Mouse (Mus musculus) cortical plate, adult 2 months (tissue): ENCODE data around the gene Ovol1. TPM values are rescaled to one million over a fixed set of nuclear protein-coding genes. Genes with fewer than 3 reads are reported as not detected.
A peak's percentile ranks its signal among the peaks of the same experiment; 100 is the strongest.

Source experiments
- H3K27ac ChIP-seq: fragments of 200-500 bp; 2 replicates; pipeline ENCODE4 v1.5.1; 2012; ENCODE audit warnings: low read length, control low read depth, inconsistent platforms; ENCODE audit not compliant: insufficient read depth
- H3K4me1 ChIP-seq: fragments of 200-500 bp; 2 replicates; pipeline ENCODE4 v1.6.1; 2011; ENCODE audit warnings: low read length; ENCODE audit not compliant: control insufficient read depth, insufficient read depth
- H3K4me3 ChIP-seq: fragments of 200-500 bp; 2 replicates; pipeline ENCODE4 v1.5.1; 2011; ENCODE audit warnings: mild to moderate bottlenecking, low read length, control low read depth; ENCODE audit not compliant: insufficient read depth
- CTCF ChIP-seq: fragments of 200-500 bp; IDR thresholded peaks from 2 replicates; pipeline ENCODE4 v1.5.1; 2011; ENCODE audit warnings: mild to moderate bottlenecking, control low read depth, low read length; ENCODE audit not compliant: insufficient read depth; ENCODE audit errors: extremely low read depth
- POLR2A ChIP-seq: fragments of 200-500 bp; IDR thresholded peaks from 2 replicates; pipeline ENCODE4 v1.6.1; 2011; ENCODE audit warnings: mild to moderate bottlenecking, low read length, control low read depth; ENCODE audit not compliant: insufficient read depth; ENCODE audit errors: extremely low read depth
- polyA plus RNA-seq: library from polyadenylated mRNA; depleted of rRNA; stranded (reverse); fragments of >200 nt; gene quantifications from 2 replicates; pipeline ENCODE4 v1.2.3, GENCODE M21; 2012

Gene Ovol1
- polyA plus RNA-seq, 1 experiment, result 0.02 TPM

- H3K27ac ChIP-seq, result no peak overlapping the region
- no peaks in the 10 kb centered on the region for H3K4me1 ChIP-seq
- TF ChIP-seq CTCF (no peak), POLR2A (no peak)
- no peak overlapping the region for H3K4me3 ChIP-seq
Measured at GRCm38 (mm10) chr19:5570353-5571246, 10.2 kb upstream of the Ovol1 start.

DNA sequence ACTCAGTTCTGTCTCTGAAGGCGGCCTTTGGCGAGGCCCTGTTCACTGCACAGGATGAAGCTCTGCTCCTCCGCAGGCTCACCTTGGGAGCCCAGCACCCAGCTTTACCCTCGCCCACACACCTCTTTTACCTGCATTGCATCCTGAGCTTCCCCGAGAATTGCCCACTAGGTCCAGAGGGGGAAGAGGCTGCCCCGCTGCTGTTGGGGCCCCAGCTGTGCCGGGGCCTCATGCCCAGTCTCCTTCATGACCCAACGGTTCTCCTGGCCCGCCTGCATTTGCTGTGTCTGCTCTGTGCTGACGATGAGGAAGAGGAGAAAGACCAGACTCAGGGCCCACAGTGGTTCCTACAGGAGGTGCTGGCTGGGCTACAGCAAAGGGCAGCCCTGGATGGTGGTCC lies 9.1 kb upstream of the Ovol1 start:
- Histone ChIP-seq H3K4me3 (no peak overlapping the region), H3K27ac (no peak overlapping the region), H3K4me1 (no peaks in the 10 kb centered on the region)
- TF ChIP-seq CTCF, result no peak
- no peak for TF ChIP-seq POLR2A

GRCm38 (mm10) chr19:5568470-5569140 lies 8.2 kb upstream of the Ovol1 start:
- Histone ChIP-seq H3K27ac (no peak overlapping the region), H3K4me3 (peak overlapping the region; percentile 58), H3K4me1 (no peaks in the 10 kb centered on the region)
- TF ChIP-seq POLR2A (no peak), CTCF (peak; percentile 77)

DNA sequence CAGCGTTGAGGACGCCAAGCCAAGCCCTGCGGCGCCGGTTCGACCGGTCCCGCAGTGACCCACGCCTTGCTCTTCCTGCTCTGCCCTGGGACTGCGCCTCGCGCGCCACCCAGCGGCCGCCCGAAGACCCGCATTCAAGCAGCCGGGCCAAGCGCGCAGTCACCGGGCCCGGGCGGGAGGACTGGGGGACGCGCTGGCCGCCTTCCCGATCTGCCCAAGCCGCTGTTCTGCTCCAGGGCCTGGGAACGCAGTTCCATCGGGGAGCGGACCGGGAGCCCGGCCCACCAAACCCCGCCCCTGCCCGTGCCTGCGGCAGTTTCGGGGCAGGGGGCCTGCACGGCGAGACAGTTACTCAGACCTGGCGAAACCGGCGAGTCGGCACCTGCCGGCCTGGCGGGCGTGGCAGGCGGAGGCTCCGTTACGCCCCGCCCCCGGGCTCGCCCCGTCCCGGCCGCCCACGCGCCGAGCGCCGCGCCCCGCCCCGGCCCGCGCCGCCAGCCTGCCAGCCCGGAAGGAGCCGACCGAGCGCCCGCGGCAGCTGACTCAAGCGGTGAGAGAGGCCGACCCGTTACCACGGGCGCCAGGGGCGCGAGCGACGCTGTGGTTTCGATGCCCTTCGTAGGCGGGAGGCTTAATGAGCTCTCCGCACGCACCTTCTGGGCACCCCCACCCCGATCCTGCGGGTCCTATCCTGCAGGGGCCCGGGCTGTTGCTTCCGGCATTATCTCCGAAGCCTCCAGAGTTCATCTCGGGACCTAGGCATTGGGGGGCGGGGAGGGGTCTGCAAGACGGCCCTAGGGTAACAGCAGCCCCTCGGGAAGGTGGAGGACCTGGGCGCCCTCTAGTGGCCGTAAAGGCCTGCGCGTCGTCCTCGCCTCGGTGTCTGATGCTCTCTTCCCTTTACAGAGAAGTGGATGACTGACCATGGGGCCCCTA lies 7.4 kb upstream of the Ovol1 start, which contains the start of gene Ap5b1:
Gene Ap5b1, plus strand, starts transcription at position 492 of the 936 bp plus-strand sequence.
- H3K4me1 ChIP-seq, result no peaks in the 10 kb centered on the region
- H3K27ac ChIP-seq, result peak within 1 kb of the TSS; percentile 97
- TF ChIP-seq POLR2A, result 0 out of 2 replicates have a peak, but pooled peaks have one; percentile 12
- peak; percentile 66 for TF ChIP-seq CTCF
- peak within 1 kb of the TSS; percentile 58 for H3K4me3 ChIP-seq

DNA sequence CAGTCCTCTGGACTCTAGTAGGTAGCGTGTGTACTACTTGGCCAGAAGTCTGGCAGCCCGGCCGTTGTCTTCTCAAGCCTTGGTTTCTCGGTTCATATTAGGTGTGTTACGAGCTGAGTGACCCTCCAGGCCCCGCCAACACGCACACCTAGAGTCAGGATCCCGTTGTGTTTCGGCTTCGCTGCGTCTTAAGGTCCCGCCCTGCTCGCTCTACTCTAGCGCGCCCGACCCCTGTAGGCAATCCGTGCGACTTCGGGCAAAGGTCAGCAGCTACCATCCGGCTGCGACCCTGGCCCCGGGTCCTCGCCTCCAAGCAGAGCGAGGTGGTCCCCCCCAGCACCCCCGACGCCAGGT lies 6.7 kb upstream of the Ovol1 start:
- Histone ChIP-seq H3K4me1 (no peaks in the 10 kb centered on the region), H3K4me3 (peak overlapping the region; percentile 58), H3K27ac (peak overlapping the region; percentile 97; the same call in 1 of the 2 replicates)
- TF ChIP-seq CTCF, result no peak
- TF ChIP-seq POLR2A, result no peak

DNA sequence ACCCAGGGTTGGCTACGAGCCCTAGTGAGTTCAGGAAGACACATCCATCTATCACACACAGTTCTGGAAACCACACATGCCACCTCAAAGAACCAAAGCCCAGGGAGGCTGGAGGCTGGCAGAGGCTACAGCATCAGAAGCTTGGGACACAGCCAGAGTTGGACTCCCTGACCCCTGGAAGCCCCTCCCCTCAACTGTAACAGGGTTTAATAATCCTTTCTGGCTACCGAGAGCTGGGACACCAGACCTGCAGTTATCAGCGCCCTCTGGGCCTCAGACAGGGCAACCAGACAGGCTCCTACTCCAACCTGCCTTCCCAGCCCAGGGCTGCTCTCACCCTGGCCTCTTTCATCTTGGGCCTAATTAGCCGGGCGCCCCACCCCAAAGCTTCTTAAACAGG lies 5.9 kb upstream of the Ovol1 start:
- Histone ChIP-seq H3K27ac (no peak overlapping the region), H3K4me3 (no peak overlapping the region), H3K4me1 (no peaks in the 10 kb centered on the region)
- no peak for TF ChIP-seq CTCF

- H3K4me3 ChIP-seq, result no peak overlapping the region
- H3K27ac ChIP-seq, result no peak overlapping the region
- no peak for TF ChIP-seq POLR2A
- no peak for TF ChIP-seq CTCF
- no peaks in the 10 kb centered on the region for H3K4me1 ChIP-seq
Measured at GRCm38 (mm10) chr19:5562776-5563175, 2.3 kb upstream of the Ovol1 start.

- TF ChIP-seq CTCF, result no peak
- TF ChIP-seq POLR2A, result no peak
- no peak overlapping the region for H3K27ac ChIP-seq
- H3K4me3 ChIP-seq, result no peak overlapping the region
Measured at GRCm38 (mm10) chr19:5561886-5562285, 1.4 kb upstream of the Ovol1 start.

DNA sequence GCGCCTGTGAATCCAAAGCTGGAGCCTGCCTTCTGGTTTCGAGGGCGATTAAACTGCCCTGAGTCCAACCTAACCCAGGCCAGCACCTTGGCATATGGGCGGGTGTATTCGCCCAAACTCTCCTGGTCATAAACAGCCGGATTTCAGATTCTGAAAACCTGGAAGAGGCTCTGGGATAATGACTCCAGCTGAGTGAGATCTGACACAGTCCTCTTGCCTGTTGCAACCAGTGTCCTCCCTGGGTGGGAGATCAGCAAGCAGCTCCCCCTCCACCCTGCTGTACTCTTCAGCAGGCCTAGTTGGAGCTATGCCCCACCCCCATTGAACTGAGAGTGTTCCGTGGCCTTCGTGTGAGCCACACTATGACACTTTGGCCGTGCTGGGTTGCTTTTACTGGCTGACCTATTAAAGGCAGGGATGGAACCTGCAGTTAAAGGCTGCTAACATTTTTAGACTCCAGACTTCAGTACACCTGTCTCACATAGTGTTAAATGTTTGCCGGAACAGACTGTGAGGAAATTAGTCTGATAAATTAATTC lies 875 bp upstream of the Ovol1 start:
- Histone ChIP-seq H3K4me3 (no peak overlapping the region; the same call in 1 of the 2 replicates), H3K4me1 (no peaks in the 10 kb centered on the region), H3K27ac (no peak overlapping the region)
- TF ChIP-seq POLR2A (no peak), CTCF (no peak)

More at GRCm38 (mm10) chr19:5561886-5562285, 1.4 kb upstream of the Ovol1 start:
- H3K4me1 ChIP-seq, result no peaks in the 10 kb centered on the region
